Mouse (Mus musculus): ENCODE results near the gene Zfp59. TPM values are rescaled to one million over a fixed set of nuclear protein-coding genes. Genes with fewer than 3 reads are reported as not detected.
"Not testable (repeated sequence)": the region's sequence is repeated elsewhere in the genome, so short reads cannot be mapped to it uniquely, and the experiment has no call there.

The Zfp59 gene
- 1 to 10 TPM; 5.2 to 5.6 TPM for polyA plus RNA-seq (2017; shearing (Covaris generic))

DNA sequence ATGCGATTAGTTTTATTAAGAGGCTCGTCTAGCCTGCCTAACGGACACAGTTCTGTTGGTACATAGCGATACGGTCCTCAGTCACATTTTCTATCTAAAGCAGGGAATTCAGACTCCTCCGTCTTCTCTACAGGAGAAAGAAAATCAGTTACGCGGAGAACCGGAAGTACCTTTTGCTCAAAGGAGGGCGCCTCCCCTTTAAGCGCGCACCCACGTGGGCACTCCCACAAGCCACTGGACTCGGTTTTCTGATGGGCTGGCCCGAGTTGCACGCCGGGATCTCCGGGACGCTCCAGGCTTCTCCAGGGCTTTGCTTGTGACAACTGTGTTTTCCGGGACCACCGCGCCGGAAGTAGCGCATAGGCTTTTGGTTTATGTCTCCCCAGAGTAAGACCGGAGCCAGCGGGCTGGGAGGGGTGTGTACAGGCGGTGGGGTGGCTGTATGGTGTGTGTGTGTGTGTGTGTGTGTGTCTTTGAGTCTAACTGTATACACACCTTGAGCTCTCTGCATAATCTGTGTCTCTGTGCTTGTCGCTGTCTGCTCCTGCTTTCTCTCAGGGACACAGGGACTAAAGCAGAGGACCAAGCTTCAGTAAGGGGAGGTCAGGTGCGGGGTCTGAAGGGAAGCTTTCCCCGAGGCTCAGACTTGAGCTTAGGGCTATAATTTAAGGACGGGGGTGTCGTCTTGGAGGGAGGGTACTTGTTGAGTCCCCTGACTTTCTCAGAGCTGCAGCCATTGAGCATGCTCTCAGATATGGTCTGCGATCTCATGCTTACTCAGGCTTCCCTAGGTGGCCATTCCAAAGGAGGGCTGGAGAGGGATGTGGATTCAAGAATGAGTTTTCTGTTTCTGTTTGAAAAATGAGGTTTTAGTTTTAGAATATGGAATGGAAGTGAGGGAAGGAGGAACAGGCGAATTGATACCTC is at the start of gene Zfp59:
Gene Zfp59 (plus strand): TSS at position 285 of the 927 bp plus-strand sequence.
- peak; percentile 95 for ATAC-seq

DNA sequence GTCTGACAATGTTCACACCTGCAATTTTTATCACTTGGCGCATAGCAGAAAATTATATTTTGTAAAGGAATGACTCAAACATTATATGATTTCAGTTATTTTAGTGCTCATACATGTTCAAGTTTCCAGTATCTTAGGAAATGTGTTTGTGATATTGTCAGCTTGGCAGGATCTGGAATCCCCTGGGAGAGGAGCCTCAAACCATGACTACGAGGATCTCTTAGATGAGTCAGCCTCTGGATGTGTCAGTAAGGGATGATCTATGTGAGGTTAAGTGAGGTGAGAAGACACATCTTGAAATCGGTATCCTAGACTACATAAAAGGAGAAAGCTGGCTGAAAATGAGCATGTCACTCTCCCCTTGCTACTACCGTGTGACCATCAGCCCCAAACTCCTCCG is 49.1 kb upstream of the Zfp59 start:
- ATAC-seq: no peak

DNA sequence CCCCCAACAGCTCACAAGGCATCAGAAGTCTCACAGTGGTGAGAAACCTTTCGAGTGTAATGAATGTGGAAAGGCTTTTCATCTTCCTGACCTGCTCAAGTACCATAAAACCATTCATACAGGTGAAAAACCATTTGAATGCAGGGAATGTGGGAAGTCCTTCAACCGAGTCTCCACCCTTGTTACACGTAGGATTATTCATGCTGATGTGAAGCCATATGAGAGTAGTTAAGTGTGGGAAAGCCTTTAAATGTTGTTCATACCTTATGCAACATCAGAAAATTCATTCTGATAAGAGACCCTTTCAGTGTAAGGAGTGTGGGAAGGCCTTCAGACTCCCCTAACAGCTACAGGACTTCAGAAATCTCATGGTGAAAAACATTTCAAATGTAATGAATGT is 44.5 kb upstream of the Zfp59 start:
- not testable (repeated sequence) for ATAC-seq

DNA sequence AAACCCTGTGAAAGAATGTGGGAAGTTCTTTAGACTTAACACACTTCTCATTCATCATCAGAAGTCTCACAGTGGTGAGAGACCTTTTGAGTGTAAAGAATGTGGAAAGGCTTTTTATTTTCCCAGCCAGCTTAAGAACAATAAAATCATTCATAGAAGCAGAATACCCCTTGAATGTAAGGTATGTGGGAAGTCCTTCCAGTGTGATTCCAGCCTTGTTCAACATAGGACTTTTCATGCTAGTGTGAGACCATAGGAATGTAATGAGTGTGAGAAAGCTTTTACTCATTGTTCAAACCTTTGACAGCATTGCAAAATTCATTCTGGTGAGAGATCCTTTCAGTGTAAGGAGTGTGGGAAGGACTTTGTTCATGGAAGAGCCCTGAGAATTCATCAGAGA is 43.8 kb upstream of the Zfp59 start:
- ATAC-seq: no peak

DNA sequence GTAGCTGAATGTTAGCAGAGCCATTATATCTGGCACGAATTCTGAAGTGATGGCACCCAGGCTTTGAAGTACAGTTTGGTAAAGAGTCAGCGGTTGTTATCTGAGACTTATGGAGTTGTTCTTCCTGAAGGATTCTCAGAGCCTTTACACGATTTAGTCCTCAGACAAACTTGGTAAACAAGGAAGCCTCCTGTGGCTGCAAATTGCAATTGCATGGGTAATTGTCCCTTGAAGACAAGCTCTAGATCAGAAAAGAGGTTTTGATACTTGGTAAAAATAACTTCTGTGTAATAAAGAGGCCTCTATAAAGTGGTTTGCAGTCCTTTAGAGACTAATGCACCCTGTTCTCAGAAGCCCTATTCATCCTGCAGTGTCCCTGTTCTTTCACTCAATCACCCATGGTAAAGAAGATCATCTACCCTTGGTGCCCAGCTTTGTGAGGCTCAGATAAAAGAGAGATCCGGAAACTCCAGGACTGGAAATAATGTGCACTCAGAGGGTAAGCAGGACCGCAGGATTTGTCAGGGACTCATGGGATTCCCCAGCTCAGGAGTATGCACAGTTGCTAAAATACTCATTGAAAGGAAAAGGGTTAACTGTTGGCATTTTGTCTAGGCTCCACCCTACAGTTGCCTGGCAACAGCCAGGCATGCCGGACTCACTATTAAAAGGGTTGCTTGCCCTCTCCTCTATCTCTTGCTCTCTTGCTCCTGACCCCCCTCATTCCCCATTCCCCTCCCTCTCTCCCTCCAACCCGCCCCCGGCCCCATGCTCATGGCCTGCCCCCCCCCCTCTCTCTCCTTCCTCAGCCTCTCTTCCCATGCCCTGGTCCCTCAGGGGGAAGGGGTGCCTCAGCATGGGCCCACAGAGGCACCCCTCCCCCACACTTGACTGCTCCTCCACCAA is 40.2 kb upstream of the Zfp59 start:
- no peak for ATAC-seq

DNA sequence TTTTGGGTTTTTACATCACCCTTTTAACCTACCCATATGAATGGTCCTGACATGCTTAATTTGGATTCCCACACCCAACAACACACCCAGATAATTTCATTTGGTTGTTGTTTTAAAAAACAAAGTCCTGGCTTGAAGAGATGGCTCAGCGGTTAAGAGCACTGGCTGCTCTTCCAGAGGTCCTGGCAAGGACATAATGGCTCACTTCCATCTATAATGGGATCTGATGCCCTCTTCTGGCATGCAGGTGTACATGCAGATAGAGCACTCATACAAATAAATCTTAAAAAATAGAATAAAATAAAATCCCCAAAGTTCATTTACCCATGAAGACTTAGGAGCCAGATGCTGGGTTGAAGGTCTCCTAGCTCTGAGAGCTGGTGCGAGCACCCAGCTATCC is 37.3 kb upstream of the Zfp59 start:
- ATAC-seq: no peak

DNA sequence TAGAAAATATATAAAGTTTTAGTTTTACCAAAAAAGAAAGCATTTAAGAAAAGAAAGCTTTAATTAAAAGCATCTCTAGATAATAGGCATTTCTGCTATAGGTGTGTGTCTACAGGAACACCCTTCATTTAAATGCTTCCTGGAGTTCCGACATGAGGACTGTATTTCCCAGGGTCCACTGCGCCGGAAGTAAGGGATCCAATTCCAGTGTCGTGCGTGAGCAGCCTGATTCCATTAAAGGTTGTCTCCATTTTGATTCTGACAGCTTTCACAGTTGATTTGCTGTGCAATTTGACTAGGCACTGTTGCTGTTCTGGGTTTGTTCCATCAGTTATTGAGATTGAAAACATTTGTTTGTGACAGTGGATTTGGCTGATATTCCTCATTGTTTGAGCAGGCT is 35.4 kb upstream of the Zfp59 start:
- ATAC-seq: no peak

DNA sequence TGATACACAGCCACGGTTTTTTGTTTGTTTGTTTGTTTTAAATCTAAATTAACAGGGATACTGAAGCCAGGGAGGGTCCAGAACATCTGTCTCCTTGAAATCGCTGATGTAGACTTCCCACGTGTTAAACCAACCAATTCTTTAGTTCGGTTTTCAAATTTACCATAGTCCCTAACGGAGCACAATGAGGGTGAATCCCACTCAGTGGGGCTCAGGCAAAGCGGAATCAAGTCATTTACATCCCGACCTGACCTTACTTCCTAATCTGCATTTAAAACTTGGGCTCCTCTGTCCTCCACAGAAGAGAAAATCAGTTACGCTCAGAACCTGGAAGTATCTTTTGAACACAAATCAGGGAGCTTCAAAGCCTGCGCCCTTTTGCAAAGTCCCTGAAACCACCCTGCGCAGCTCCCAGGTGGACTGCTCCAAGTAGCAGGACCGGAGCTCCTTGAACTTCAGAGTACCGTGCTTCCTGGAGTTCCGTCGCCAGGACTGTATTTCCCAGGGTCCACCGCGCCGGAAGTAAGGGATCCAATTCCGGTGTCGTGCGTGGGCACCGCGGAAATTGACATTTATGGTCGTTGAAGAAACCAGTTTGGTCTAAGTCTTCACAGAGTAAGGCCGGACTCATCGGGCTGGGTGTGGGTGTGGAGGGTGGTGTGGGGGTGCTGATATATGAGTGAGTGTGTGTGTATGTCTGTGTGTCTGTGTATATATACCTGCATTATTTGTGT is 33.9 kb upstream of the Zfp59 start:
- peak; percentile 89 for ATAC-seq

DNA sequence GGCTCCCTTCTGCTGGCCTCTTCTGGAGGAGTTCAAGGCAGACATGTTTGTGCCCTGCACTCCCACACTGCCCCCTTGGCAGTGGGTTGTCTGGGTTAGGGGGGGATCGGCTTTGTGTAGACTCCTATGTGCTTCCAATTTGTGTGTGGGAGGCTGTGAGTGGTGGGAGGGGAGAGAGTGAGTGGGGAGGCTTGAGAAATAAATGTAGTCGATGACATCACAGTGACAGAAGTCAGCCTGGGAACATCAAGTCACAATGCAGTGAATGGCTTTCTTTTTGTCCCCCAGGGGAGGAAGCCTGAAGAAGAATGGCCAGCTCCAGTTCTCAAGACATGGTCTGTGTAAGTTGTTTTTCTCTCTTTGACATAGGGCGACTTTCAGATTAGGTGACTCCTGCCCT is 31.5 kb upstream of the Zfp59 start, which contains the start of gene Zfp626:
Gene Zfp626 (plus strand): TSS at position 301 of the 400 bp plus-strand sequence.
- not testable (repeated sequence) for ATAC-seq

DNA sequence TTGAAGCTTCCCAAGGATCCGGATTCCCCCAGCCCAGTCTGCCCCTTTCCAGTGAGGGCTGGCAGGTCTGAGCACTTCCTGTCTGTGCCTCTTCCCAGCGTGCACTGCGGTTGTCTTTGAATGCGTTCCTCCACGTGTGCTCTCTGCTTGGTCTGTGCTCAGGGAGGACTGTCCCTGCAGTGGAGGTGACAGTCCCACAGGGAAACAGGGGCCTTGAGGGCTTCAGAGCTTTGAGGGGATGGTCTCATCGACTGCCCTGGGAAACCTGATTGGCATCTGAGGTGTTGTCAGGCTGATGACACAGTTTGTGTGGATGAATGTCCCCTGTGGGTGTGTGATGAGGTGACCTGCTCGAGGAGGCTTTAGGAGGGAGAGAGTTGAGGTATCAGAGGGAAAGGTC is 31.1 kb upstream of the Zfp59 start:
- not testable (repeated sequence) for ATAC-seq

DNA sequence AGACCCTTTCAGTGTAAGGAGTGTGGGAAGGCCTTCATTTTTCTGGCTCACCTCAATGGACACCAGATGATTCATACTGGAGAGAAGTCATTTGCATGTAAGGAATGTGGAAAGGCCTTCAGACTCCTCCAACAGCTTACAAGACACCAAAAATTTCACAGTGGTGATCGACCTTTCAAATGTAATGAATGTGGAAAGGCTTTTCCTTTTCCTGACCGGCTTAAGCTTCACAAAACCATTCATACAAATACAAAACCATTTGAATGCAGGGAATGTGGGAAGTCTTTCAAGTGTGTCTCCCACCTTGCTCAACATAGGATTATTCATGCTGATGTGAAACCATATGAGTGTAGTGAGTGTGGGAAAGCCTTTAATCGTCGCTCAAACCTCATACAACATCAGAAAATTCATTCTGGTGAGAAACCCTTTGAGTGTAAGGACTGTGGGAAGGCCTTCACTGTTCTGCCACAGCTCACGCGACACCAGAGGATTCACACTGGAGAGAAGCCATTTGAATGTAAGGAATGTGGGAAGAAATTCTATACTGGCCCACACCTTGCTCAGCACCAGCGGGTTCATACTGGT is 19.8 kb upstream of the Zfp59 start:
- ATAC-seq: no peak

DNA sequence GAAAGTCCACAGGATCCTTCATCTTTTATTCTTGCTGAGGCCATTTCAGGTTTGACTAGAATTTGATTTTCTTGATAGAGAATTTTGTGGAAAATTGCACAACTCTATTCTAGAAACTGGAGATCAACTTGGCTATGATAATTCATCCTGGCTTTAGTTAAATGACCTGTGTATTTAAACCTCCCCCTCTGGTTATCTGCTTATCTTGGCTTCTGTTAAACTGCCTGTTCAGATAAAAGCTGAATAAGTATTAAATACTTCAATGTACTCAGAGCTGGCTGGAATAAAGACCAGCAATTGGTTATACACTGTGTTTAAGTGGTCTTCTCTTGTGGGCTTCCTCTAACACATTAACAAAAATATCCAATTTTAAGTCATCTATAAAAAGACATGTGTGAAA is 15.8 kb upstream of the Zfp59 start:
- no peak for ATAC-seq

DNA sequence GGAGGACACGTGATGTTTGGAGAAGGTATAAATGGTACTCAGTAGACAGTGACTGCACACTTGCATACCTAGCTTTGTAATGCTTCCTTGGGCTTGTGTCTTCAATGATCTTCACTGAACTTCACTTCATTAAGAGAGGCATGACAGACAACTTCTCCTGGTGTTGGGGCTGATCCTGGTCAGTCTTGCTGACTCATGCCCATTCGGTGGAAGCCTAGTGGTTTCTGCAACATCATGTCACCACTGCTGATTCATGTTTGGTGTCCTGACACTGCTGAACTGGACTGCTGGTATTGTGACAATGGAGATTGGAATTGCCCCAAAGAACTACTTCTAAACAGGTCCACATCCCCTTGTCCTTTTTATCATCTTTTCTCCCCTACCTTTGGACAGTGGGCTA is 4.3 kb upstream of the Zfp59 start:
- ATAC-seq: no peak

DNA sequence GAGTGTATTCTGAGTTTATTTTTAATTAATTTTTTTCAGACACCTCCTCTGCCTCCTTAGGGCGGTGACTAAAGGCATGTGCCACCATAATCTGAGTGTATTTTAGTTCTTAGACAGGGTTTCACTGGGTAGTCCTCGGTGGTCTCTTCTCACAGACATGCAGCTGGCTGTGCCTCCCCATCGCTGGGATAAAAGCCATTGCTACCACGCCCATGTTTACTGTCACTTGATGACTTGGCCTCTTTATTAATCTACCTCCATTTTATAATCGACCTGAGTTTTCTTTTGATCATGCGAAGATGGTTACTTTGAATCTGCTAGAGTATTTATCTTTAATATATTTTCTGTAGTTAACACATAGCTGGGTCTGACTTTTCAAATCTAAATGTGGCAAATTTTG is 511 bp upstream of the Zfp59 start:
- ATAC-seq: no peak

DNA sequence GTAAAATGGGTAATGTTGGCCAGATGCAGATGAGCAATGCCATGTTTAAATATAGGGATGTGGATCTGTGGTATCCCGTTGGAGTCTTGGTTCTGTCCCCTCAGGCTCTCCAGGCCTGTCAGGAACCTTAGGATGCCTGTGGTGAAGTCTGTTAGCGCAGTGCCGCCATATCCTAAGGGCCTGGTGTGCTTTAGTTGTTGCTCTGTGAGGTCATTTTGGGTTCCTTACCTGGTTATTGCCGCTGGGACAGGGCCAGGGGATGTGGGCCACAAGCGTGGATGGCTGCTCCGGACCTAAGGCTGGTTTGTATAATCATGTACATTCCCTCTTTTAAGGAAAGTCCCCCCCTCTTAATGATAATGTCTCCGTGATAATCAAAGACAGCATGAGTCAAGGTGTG is 1.2 kb downstream of the Zfp59 start:
- ATAC-seq: no peak

DNA sequence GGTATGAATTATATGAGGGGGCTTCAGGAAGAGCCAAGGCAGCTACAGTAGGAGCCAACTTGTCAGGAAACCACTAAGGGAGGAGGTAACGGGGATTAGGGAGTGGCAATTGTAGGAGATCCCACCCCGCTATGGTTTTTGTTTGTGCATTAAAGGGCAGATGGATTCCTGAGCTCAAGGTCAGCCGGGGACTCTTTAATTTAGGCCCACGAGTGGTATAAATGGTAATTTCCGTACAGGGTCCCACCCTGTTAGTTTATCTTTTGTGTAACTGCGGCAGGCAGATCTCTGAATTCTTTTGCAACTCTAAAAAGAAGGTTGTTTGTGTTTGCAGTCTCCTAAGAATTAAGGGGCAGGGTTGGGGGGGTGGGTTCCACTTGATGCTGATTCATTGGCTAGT is 1.7 kb downstream of the Zfp59 start:
- no peak for ATAC-seq

DNA sequence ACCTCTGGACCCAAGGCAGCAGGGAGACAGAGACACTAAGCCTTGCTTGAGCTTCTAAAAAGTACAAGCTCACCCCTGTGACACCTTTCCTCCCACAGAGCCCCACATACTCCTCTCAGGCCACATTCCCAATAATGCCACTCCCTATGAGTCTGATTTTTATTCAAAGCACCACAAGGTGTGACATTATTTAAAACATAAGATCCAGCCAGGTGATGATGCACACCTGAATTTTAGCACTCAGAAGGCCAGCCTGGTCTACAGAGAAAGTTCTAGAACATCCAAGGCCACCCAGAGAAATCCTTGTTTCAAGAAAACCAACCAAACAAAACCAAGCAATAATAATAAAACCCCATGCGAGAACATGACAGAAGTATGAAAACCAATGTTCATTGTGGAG is 18.8 kb downstream of the Zfp59 start, which contains the start of gene Zfp607a:
Gene Zfp607a (plus strand): TSS at position 301 of the 400 bp plus-strand sequence.
- no peak for ATAC-seq

DNA sequence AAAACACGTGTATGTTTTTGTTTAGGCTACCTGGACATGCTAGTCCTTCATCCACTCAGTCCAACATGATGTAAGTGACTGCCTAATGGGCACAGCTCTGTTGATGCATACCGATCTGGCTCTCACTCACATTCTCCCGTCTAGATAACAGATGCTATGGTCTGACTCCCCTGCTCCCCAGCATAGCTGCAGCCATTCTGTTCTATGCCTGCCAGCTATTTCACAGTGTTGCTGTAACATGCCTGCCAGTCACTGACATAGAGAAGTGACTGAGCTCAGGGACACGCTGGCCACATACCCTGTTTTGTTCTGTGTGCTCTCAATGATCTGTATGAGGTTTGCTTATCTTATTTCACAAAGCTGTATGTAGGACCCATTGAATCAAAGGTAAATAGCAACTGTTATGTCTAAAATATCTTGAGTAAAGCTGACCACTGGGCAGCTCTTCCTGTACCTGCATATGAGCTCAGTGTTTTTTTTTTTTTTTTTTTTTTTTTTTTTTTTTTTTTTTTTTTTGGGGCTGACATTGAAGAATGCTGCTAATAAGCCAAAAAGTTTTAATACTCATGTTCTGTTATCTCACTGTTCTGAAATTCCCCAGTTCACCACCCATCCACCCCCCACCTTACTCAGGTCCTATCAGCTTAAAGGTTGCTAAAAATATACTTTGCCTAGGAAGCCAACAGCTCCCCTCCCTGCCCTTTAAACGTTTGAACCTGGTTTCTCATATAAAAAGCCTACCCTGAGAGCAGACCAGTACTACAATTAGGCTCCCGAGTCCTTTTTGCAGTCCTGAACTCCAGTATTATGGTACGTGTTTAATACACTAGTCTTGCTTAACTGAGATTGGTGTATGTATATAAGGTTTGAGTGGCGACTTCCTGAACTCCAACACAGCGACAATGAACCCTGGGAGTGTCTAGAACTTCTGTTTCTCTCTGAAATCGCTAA is 21.2 kb downstream of the Zfp59 start:
- peak; percentile 40 for ATAC-seq

DNA sequence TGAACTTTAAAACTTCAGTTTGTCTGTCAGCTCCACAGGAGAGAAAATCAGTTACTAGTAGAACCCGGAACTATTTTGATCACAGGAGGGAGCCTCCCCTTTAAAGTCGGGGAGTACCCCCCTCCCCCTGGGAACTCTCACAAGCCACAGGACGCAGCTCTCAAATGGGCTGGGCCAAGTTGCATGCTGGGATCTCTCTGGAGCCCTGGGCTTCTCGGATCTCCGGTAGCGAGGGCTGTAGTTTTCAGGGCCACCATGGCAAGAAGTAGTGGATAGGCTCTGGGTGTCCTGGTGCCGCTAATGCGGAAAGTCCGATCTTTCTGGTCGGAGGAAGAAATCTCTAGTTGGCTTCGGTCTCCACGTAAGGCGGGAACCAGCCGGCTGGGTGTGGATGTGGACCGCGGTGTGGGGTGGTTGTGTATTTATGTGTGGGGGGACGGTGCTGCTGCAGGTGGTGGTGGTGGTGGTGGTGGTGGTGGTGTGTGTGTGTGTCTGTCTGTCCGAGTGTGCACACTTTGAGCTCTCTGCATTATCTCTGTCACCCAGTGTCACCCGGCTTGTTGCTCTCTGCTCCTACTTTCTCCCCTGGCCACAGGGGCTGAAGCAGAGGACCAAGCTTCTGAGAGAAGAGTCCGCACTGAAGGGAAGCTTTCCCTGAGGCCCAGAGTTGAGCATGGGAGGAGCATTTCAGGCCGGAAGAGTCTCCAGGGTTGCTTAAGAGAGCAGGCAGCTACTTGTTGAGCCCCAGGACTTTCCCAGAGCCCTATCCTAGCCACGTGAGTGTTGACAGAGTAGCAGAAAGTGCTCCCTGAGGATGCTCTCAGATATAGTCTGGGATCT is 22.2 kb downstream of the Zfp59 start:
- peak; percentile 96 for ATAC-seq

DNA sequence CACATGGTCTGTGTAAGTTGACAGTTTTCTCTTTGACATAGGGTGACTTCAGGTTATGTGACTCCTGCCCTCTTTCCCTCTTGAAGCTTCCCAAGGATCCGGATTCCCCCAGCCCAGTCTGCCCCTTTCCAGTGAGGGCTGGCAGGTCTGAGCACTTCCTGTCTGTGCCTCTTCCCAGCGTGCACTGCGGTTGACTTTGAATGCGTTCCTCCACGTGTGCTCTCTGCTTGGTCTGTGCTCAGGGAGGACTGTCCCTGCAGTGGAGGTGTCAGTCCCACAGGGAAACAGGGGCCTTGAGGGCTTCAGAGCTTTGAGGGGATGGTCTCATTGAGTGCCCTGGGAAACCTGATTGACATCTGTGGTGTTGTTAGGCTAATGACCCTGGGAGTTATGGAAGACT is 24.2 kb downstream of the Zfp59 start:
- ATAC-seq: not testable (repeated sequence)
